Mouse (Mus musculus) liver, embryonic 12.5 days (tissue): ENCODE results near the gene Ppp1r14b. TPM values are rescaled to one million over a fixed set of nuclear protein-coding genes. Genes with fewer than 3 reads are reported as not detected.

Source experiments
- ATAC-seq: fragments of 200-750 bp; cut with Nextera tagmentation; 2 replicates; pipeline ENCODE4 v1.8.0; 2017; ENCODE audit warnings: moderate number of reproducible peaks, mild to moderate bottlenecking, moderate library complexity
- H3K27ac ChIP-seq: fragments of 300-500 bp; sonication (generic); 2 replicates; pipeline ENCODE4 v1.5.1; 2016; ENCODE audit warnings: mild to moderate bottlenecking
- H3K27me3 ChIP-seq: fragments of 300-500 bp; sonication (generic); replicated peaks from 2 replicates; pipeline ENCODE4 v1.6.1; 2016; ENCODE audit warnings: mild to moderate bottlenecking, moderate library complexity
- H3K36me3 ChIP-seq: fragments of 300-500 bp; sonication (generic); 2 replicates; pipeline ENCODE4 v1.6.1; 2016; ENCODE audit warnings: mild to moderate bottlenecking, moderate library complexity
- H3K4me1 ChIP-seq: fragments of 300-500 bp; sonication (generic); 2 replicates; pipeline ENCODE4 v1.6.1; 2016
- H3K4me2 ChIP-seq: fragments of 300-500 bp; sonication (generic); 2 replicates; pipeline ENCODE4 v1.6.1; 2016; ENCODE audit warnings: mild to moderate bottlenecking, moderate library complexity
- H3K4me3 ChIP-seq: fragments of 300-500 bp; sonication (generic); 2 replicates; pipeline ENCODE4 v1.5.1; 2016; ENCODE audit warnings: mild to moderate bottlenecking, moderate library complexity
- H3K9ac ChIP-seq: fragments of 300-500 bp; sonication (generic); 2 replicates; pipeline ENCODE4 v1.6.1; 2016; ENCODE audit warnings: mild to moderate bottlenecking, moderate library complexity
- H3K9me3 ChIP-seq: fragments of 300-500 bp; sonication (generic); replicated peaks from 2 replicates; pipeline ENCODE4 v1.6.1; 2016; ENCODE audit warnings: mild to moderate bottlenecking, moderate library complexity
- WGBS: fragments of 180-500 bp; shearing (Covaris S2); methylation state at CpG from one replicate; pipeline ENCODE4 v1.1.7; 2016; ENCODE audit not compliant: insufficient replicate concordance; 5-methylcytosine and 5-hydroxymethylcytosine counted together
- polyA plus RNA-seq: library from polyadenylated mRNA; unstranded; fragments of >200 nt; fragmentation: Nextera tagmentation; extraction: Ambion mirVana; gene quantifications from 2 replicates; pipeline ENCODE4 v1.2.1, GENCODE M21; 2016

Gene Ppp1r14b
- polyA plus RNA-seq, 1 experiment from 2014 or later, result 153 TPM

DNA sequence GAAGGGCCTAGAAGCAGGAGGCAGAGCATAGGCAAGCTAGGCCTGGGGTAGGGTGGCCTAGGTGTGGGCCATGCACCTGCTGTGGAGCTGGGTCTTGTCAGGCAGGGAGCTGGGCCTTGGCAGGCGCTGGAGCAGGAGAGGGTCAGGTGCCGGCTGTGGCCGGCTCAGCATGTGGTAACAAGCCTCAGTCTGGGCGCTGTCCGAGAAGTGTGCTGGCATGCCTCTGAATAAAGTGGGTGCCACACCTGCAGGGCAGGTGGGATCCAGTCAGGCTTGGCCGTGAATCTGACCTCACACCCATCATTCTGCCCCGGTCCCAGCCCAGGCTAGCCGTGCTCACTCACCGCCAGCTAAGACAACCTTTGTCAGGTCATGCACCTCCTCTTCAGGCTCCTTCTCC is 39.2 kb downstream of the Ppp1r14b start:
- no peak for ATAC-seq
- Histone ChIP-seq H3K9me3 (no peaks in the 10 kb centered on the region), H3K4me1 (peaks cover 29% of the 10 kb centered on the region), H3K4me3 (no peak overlapping the region), H3K27me3 (no peaks in the 10 kb centered on the region), H3K9ac (no peak overlapping the region), H3K4me2 (no peak overlapping the region), H3K36me3 (peaks cover 79% of the 10 kb centered on the region), H3K27ac (no peak overlapping the region)
- 91% methylated on average over 9 of the region's 9 CpGs for WGBS

- H3K4me2 ChIP-seq, result no peak overlapping the region
- no peak overlapping the region for H3K9ac ChIP-seq
- H3K9me3 ChIP-seq, result no peaks in the 10 kb centered on the region
- H3K27ac ChIP-seq, result no peak overlapping the region
- H3K4me1 ChIP-seq, result peaks cover 33% of the 10 kb centered on the region
- H3K4me3 ChIP-seq, result no peak overlapping the region
- ATAC-seq, result no peak
- H3K36me3 ChIP-seq, result peaks cover 79% of the 10 kb centered on the region
- no peaks in the 10 kb centered on the region for H3K27me3 ChIP-seq
- 83% methylated on average over 20 of the region's 20 CpGs for WGBS
Measured at GRCm38 (mm10) chr19:7014481-7015135, 39.8 kb downstream of the Ppp1r14b start.

- Histone ChIP-seq H3K36me3 (peaks cover 85% of the 10 kb centered on the region), H3K4me3 (peak overlapping the region; percentile 66), H3K9ac (peak overlapping the region; percentile 79), H3K27ac (peak overlapping the region; percentile 96), H3K27me3 (no peaks in the 10 kb centered on the region), H3K9me3 (no peaks in the 10 kb centered on the region), H3K4me2 (peak overlapping the region; percentile 81), H3K4me1 (peaks cover 43% of the 10 kb centered on the region)
- 14% methylated on average over 12 of the region's 12 CpGs for WGBS
- peak; percentile 89 for ATAC-seq
Measured at GRCm38 (mm10) chr19:7017541-7018457, 43.0 kb downstream of the Ppp1r14b start.

GRCm38 (mm10) chr19:7018546-7018945 is 43.8 kb downstream of the Ppp1r14b start:
- WGBS, result 14% methylated on average over 11 of the region's 11 CpGs
- H3K27ac ChIP-seq, result peak overlapping the region; percentile 96
- H3K4me1 ChIP-seq, result peaks cover 43% of the 10 kb centered on the region

DNA sequence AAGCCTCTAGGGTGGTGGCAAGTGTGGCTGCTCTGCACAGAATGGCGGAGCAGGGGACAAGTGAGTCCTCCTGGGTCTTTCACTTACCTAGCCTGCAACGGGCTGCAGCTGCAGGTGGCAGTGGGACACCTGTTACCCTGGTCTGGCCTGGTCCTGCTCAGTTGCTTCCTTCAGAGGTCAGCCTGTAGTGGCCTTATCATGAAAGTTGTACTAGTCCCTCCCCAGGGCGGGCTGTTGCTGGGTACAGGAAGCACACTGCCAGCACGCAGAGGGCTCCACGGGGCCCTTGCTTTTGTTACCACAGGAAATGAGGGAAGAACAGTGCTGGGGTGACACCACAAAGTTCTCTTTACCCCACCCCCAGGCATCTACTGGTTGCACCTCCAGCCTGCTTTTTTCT is 44.4 kb downstream of the Ppp1r14b start, which contains the start of gene Fermt3:
Gene Fermt3, minus strand, starts transcription at position 279 of the 400 bp plus-strand sequence.
- peak within 1 kb of the TSS; percentile 96 for H3K27ac ChIP-seq
- no peaks in the 10 kb centered on the region for H3K9me3 ChIP-seq
- peaks cover 85% of the 10 kb centered on the region for H3K36me3 ChIP-seq
- H3K9ac ChIP-seq, result peak within 1 kb of the TSS; percentile 79
- peak within 1 kb of the TSS; percentile 81 for H3K4me2 ChIP-seq
- H3K27me3 ChIP-seq, result no peaks in the 10 kb centered on the region
- 13% methylated on average over 5 of the region's 5 CpGs for WGBS
- peaks cover 43% of the 10 kb centered on the region for H3K4me1 ChIP-seq
- peak within 1 kb of the TSS; percentile 66 for H3K4me3 ChIP-seq
- peak; percentile 79 for ATAC-seq

More at GRCm38 (mm10) chr19:7018546-7018945, 43.8 kb downstream of the Ppp1r14b start:
- no peaks in the 10 kb centered on the region for H3K9me3 ChIP-seq
- H3K36me3 ChIP-seq, result peaks cover 85% of the 10 kb centered on the region
- H3K27me3 ChIP-seq, result no peaks in the 10 kb centered on the region
- H3K4me3 ChIP-seq, result peak overlapping the region; percentile 66
- no peak for ATAC-seq
- H3K9ac ChIP-seq, result peak overlapping the region; percentile 79
- peak overlapping the region; percentile 81 for H3K4me2 ChIP-seq

DNA sequence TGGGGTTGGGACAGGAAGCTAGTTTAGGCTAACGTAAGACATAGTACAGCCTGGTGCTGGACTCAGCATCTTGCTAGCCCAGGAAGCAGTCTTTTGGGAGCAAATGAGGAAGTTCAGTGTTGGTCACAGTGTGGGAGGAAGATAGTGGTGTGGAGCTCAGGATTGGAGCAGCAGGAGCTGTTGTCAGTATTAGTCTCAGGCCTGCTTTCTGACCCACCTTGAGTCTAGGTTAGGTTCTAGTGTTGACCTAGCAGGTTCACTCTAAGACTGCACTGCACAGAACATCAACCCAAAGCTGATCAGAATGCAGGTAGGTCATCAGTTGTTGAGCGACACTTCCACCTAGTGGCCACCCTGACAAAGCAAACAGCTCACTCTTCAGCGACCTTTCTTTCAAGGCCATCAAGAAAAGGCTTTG is 45.5 kb downstream of the Ppp1r14b start:
- Histone ChIP-seq H3K27ac (peak overlapping the region; percentile 96), H3K27me3 (no peaks in the 10 kb centered on the region), H3K4me3 (peak overlapping the region; percentile 66; the same call in 1 of the 2 replicates), H3K9ac (peak overlapping the region; percentile 79), H3K4me2 (peak overlapping the region; percentile 81), H3K9me3 (no peaks in the 10 kb centered on the region), H3K4me1 (peaks cover 43% of the 10 kb centered on the region), H3K36me3 (peaks cover 88% of the 10 kb centered on the region)
- 21% methylated on average over 3 of the region's 3 CpGs for whole genome bisulfite sequencing
- ATAC-seq, result no peak

Other genes starting within 250 kb of the Ppp1r14b start
- 8.5 and 8.7 TPM in 2 replicates for gene Rps6ka4, start 134.3 kb upstream of the Ppp1r14b start, polyA plus RNA-seq
- 2.8 and 3.3 TPM in 2 replicates for gene Ccdc88b, start 116.8 kb upstream of the Ppp1r14b start, polyA plus RNA-seq
- 115 TPM in 2 replicates for gene Trmt112, start 65.3 kb upstream of the Ppp1r14b start, polyA plus RNA-seq
- 94.2 and 101 TPM in 2 replicates for gene Prdx5, start 64.9 kb upstream of the Ppp1r14b start, polyA plus RNA-seq
- 6.5 and 6.8 TPM in 2 replicates for gene Esrra, start 53.2 kb upstream of the Ppp1r14b start, polyA plus RNA-seq
- gene Catsperz, start 49.6 kb upstream of the Ppp1r14b start, polyA plus RNA-seq, result 0.80 and 0.93 TPM in 2 replicates
- gene Kcnk4, start 40.5 kb upstream of the Ppp1r14b start, polyA plus RNA-seq, result 0.05 TPM in 1 of 2 replicates, not detected in the other
- 36.4 and 37.6 TPM in 2 replicates for gene Bad, start 33.1 kb upstream of the Ppp1r14b start, polyA plus RNA-seq
- gene Gpr137, start 32.5 kb upstream of the Ppp1r14b start, polyA plus RNA-seq, result 8.8 and 9.9 TPM in 2 replicates
- gene Plcb3, start 1.5 kb downstream of the Ppp1r14b start, polyA plus RNA-seq, result 13.6 and 14.4 TPM in 2 replicates
- gene Fkbp2, start 5.5 kb downstream of the Ppp1r14b start, polyA plus RNA-seq, result 91.7 and 92.0 TPM in 2 replicates
- gene Vegfb, start 12.7 kb downstream of the Ppp1r14b start, polyA plus RNA-seq, result 23.2 and 23.3 TPM in 2 replicates
- 12.1 and 12.7 TPM in 2 replicates for gene Dnajc4, start 17.6 kb downstream of the Ppp1r14b start, polyA plus RNA-seq
- gene Nudt22, start 21.1 kb downstream of the Ppp1r14b start, polyA plus RNA-seq, result 10.0 and 11.9 TPM in 2 replicates
- gene Trpt1, start 21.2 kb downstream of the Ppp1r14b start, polyA plus RNA-seq, result 2.2 and 2.5 TPM in 2 replicates
- gene Fermt3, start 44.5 kb downstream of the Ppp1r14b start, polyA plus RNA-seq, result 135 and 147 TPM in 2 replicates
- 218 and 230 TPM in 2 replicates for gene Stip1, start 65.0 kb downstream of the Ppp1r14b start, polyA plus RNA-seq
- 6.4 and 7.6 TPM in 2 replicates for gene Macrod1, start 81.8 kb downstream of the Ppp1r14b start, polyA plus RNA-seq
- 0.23 TPM in 2 replicates for gene Flrt1, start 130.8 kb downstream of the Ppp1r14b start, polyA plus RNA-seq
- gene Otub1, start 231.3 kb downstream of the Ppp1r14b start, polyA plus RNA-seq, result 85.0 and 85.2 TPM in 2 replicates
- gene Cox8a, start 242.6 kb downstream of the Ppp1r14b start, polyA plus RNA-seq, result 915 and 936 TPM in 2 replicates